Mouse (Mus musculus) testis, postnatal 14 days (tissue): Measurements from ENCODE around the gene Mkln1.

Source experiments
- DNase-seq: peaks from one replicate; pipeline ENCODE4 v3.0.0; 2021; ENCODE audit warnings: low spot score

The Mkln1 gene

DNA sequence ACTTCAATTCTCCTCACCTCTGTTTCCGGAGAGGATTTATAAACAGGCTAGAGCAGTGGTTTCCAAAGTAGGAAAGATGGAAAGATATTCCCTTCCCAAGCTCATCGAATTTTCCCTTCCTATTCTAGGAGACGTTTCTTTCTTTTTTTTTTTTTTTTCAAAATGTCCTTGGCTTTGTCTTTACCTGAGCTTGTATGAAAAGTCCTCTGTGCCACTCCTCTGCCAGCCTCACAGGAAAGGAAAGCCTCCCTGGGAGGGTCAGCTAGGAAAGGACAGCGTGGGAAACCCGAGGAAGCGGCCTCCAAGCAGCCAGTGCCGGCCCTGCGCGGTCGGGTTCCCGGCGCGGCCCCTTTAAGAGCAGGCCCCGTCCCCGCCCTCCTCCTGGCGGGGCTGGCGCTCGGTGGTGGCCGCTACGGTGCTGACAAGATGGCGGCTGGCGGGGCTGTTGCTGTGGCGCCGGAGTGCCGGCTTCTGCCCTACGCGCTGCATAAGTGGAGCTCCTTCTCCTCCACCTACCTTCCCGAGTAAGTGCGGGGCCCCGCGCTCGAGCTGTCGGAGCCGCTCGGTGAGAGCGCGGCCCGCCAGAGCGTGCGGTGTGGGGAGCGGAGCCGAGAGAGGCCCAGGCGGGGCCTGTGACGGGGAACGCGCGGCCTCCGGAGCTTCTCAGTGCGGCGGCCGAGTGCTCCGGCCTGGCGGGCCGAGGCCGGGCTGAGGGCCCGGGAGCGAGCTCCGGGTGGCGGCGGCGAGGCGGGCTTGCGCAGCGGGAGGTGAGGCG is at the start of gene Mkln1:
TSS of gene Mkln1 (plus strand) at position 305 of the 775 bp plus-strand sequence.
- DNase-seq, result peak; percentile 93

GRCm38 (mm10) chr6:31356444-31357191 is 41.9 kb upstream of the Mkln1 start:
- DNase-seq, result no peak

GRCm38 (mm10) chr6:31357286-31357685 is 41.2 kb upstream of the Mkln1 start:
- DNase-seq, result no peak

DNA sequence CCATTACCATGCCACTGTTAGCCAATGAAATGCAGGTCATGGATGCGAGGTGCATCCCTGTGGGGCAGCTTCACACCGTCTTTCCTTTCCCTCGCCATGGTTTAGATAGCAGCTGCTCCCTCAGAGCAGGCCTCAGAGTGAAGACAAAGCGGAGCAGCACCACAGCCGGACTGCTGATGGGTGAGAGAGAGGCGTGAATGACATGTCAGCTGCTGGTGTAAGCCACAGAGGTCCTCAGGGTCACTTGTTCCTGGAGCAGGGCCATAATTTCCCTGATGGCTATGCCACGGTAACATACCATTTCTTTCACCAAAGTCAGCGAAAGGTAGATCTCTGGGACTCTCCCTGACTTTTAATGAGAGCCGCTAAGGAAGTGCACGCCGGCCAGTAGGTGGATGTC is 35.9 kb upstream of the Mkln1 start:
- no peak for DNase-seq

DNA sequence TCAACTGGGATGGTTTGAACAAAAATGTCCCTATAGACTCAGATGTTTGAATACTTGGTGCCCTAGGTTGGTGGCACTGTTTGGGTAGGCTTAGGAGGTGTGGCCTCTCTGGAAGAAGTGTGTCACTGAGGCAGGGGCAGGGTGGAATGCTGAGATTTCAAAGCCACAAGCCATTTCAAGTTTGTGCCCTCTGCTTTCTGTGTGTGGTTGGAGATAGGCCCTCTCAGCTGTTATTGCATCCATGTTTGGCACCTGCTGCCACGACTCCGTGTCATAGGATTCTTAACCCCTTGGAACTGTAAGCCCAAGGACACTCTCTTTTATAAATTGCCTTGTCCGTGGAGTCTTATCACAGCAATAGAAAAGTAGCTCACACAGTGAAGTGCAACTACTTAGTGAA is 34.1 kb upstream of the Mkln1 start:
- no peak for DNase-seq

DNA sequence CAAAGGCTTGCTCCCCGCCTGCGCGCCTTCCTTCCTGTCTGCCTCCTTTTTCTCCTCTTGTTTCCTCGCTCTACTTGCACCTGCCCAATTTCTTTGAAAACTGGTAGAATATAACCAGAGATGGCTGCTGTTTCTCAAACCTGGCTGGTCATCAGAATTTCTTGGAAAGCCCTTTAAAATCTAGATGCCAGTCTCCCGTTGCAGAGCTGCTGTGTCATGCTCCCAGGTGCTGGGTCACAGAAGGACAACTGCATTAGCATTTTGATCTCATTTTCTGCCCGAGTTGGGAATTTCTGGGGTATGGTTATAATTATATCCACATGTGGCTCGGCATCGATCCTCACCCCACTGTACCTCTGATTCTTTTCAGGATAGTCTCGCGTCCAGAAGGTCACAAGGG is 30.6 kb upstream of the Mkln1 start:
- no peak for DNase-seq

DNA sequence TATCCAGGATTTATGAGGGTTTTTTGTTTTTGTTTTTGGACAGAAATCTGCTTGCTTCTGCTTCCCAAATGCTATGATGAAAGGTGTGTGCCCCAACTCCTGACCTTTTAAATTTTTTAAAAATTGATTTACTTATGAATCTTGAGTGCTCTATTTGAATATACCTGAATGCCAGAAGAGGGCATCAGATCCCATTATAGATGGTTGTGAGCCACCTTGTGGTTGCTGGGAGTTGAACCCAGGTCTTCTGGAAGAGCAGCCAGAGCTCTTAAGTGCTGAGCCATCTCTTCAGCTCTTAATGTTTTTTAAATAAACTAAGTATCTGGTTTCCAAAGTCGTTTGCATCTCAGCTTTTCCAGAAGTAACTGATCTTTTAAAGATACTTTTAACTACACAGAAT is 30.0 kb upstream of the Mkln1 start:
- DNase-seq, result no peak

GRCm38 (mm10) chr6:31369875-31370274 is 28.7 kb upstream of the Mkln1 start:
- no peak for DNase-seq

- peak; percentile 35 for DNase-seq
These were observed 27.9 kb upstream of the Mkln1 start for GRCm38 (mm10) chr6:31370550-31371061.

DNA sequence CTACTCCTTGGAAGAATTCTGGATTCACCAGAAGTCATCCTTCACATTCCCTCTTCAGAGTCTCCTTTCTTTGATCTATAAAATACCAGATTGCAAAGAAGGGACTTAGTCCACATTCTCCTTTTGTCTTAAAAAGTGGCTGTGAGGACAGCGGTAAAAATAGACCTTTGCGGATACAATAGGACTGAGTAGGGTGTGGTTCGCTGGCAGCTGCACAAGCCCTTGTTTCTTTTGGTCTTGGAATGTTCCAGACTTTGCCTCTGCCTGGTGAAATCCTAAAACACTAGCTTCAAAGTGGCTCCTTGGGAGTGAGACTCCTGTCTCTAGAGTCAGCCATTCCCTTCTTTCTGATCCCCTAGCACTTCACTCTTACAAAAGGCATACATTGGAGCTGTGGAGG is 27.4 kb upstream of the Mkln1 start:
- DNase-seq, result no peak

DNA sequence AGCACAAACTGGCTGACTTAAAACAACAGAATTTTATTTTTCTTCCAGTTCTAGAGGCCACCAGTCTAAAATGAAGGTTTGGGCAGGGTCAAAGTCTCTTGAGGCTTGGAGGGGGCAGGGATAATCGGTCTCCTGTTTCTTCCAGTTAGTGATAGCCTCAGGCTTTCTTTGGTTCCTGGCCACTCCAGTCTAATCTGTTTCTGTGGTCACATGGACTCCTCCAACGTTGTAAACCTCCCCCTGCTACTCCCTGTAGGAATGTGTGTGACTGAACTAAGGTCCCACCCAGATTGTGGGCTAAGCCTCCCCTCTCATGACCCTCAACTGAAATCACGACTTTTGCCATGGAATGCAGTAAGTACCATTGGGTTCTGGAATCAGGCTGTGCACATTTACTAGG is 25.9 kb upstream of the Mkln1 start:
- DNase-seq, result no peak

GRCm38 (mm10) chr6:31373084-31373673 is 25.4 kb upstream of the Mkln1 start:
- no peak for DNase-seq

GRCm38 (mm10) chr6:31382989-31383388 is 15.5 kb upstream of the Mkln1 start:
- no peak for DNase-seq

DNA sequence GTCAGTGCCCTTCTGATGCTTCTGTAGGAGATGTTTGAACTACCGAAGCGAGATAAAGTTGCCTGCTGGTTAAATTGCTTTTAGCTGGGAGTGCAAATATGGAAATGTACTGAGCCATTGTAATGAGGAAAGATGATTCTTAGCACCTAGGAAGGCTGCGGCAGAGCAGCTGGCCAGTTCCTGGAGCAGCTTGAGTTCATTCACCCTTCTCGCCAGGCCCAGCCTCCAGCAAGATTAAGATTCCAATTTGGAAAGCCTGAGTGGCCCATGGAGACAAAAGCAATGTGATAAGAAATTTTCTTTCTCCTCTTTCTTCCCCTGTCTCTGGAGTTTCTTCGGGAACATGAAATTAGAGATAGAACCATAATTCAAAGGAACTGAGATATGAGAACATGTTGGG is 13.7 kb upstream of the Mkln1 start:
- DNase-seq, result no peak

GRCm38 (mm10) chr6:31385281-31386145 is 13.0 kb upstream of the Mkln1 start:
- DNase-seq, result no peak

- DNase-seq, result no peak
These were observed 8.8 kb upstream of the Mkln1 start for GRCm38 (mm10) chr6:31389716-31390115.

DNA sequence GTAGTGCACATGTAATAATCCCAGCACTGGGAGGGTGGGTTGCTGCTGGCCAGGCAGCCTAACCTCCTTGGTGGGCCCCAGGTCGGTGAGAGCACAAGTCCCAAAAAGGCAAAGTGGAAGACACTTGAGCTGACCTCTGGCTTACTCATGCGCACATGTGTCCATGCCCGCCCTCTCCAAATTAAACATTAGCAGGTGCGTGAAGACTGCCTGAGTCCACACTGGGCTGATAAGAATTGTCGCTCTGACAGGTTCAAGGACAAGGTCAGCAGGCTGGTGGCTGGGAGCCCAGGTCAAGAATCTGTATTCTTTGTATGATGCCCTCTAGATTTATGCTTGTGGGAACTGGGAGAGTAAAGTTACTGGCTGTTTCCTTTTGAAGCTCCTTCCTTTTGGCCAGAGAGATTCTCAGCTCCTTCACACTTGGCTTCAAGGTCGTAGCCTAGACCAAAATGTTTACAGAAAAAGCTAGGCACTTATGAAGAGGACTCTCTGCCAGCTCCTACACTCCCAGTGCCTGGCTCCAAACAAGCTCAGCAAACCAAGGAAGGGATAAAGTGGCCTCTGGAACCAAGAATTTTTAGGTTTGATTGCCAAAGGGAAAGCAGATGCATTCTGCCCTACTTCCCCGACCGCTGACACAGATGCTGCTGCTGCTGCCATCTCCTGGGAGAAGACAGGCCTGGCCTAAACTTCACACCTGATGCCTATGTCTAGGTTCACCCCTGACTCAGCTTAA is 8.1 kb upstream of the Mkln1 start:
- DNase-seq, result peak; percentile 41

GRCm38 (mm10) chr6:31392871-31393270 is 5.7 kb upstream of the Mkln1 start:
- DNase-seq, result no peak

DNA sequence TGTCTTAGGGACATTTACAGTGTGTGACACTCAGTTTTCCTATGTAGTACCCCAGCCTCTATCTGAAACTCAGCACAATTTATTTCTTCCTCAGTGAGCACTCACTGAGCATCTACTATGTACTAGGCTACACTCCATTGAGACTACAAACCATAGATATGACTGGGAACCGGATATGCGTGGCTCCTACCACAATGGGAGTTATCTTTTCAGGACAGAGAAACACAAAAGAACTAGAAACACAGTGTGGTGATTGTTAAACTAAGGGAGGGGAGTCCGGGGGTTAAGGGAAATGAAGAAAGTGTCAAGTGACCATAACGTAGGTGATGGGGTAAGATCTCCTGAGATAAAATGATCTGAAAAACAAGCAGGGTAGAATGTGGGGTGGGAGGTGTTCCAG is 2.4 kb upstream of the Mkln1 start:
- no peak for DNase-seq

GRCm38 (mm10) chr6:31397308-31397707 is 1.2 kb upstream of the Mkln1 start:
- DNase-seq, result no peak

DNA sequence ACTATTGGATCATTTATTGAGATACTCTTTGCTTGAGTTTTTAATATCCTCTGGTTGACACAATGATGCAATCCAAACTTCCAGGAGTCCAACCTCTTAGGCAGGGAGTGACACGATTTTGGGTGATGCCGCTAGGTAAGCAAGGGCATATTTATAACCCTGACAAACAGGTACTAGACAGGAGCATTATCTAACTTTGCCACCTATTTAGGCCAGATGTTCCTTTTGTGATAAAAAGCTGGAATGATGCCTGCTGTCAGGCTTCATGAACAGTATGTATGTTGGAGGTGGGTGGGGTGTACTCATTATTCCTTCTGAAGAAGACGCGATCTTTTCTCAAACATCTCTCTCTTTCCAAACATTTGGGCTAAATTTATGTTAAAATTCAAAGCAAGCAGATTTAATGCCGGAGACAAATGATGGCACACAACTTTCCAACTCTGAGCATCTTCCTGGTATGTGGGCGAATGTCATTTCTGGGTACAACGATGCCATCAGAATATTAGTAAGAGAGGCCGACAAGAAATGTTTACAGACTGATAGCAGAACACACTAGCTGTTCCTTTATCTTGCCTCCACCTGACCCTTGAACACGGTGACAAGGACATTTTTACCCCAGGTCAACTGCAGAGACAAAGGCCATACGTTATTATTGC is 632 bp upstream of the Mkln1 start:
- DNase-seq, result no peak
